Mouse (Mus musculus): ENCODE data around the gene Il20rb. TPM values are rescaled to one million over a fixed set of nuclear protein-coding genes. Genes with fewer than 3 reads are reported as not detected.

Gene Il20rb
- total RNA-seq (2012; rRNA removed) (0.50 and 0.65 TPM in 2 replicates), polyA plus RNA-seq (2012; ENCODE audit: insufficient read depth in 1 of 2, insufficient read length in 2 of 2, low read depth in 1 of 2, low replicate concordance in 2 of 2, missing spikeins in 1 of 2) (1 to 10 TPM in 1 of 2 experiments, not detected in 1; 1.9 TPM)

DNA sequence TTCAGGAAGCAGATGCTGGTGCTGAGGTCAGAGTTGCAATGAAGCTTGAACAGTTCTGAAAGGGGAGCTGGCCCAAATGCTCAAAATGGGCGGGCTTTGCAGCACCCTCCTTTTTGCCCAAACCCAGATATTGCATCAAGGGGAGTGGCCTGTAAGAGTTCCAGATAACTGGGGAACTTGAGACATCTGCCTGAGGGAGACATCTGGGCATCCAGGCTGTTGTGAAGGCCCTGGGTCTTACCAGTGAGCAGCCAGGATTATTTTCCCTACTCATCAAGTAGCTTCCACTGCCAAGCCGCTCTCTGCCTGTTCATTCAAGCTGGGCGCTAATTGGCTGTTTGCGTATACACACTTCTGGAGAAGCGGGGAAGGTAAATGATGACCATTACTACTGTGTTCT lies at the start of gene Il20rb:
TSS of gene Il20rb (minus strand) at position 358 of the 400 bp plus-strand sequence.
- no peaks in the 10 kb centered on the region for H3K36me3 ChIP-seq (ENCODE audit: control insufficient read depth in 1 of 2, insufficient read depth in 2 of 2, low read length in 2 of 2)
- no peak within 1 kb of the TSS for H3K27ac ChIP-seq (ENCODE audit: control insufficient read depth, low read depth, low read length)
- no peaks in the 10 kb centered on the region for H3K27me3 ChIP-seq (ENCODE audit: control insufficient read depth in 1 of 2, insufficient read depth in 2 of 2, low read length in 2 of 2)
- no peak within 1 kb of the TSS for H3K4me3 ChIP-seq (ENCODE audit: control insufficient read depth in 1 of 2, insufficient read depth in 1 of 2, low read depth in 2 of 2, low read length in 2 of 2)
- no peaks in the 10 kb centered on the region for H3K9me3 ChIP-seq (replicated peaks; ENCODE audit: insufficient read depth, low read length)
- TF ChIP-seq GATA1 (IDR thresholded peaks at IDR 0.05; ENCODE audit: low read depth, low read length) = no peak
- TF ChIP-seq ZKSCAN1 (IDR thresholded peaks at IDR 0.05; ENCODE audit: low read depth, low read length) = no peak
- TF ChIP-seq MAZ (IDR thresholded peaks at IDR 0.05; ENCODE audit: low read depth, low read length) = no peak
- TF ChIP-seq POLR2AphosphoS2 (IDR thresholded peaks at IDR 0.05; ENCODE audit: low read length) = no peak
- TF ChIP-seq MYB (IDR thresholded peaks at IDR 0.05; ENCODE audit: low read depth, low read length) = no peak
- no peak for TF ChIP-seq E2F4 (IDR thresholded peaks at IDR 0.05; ENCODE audit: borderline replicate concordance, low read depth, low read length)
- no peak for TF ChIP-seq MXI1 (IDR thresholded peaks at IDR 0.05; ENCODE audit: low read depth, low read length)
- TF ChIP-seq SIN3A (IDR thresholded peaks at IDR 0.05; ENCODE audit: low read length) = no peak
- TF ChIP-seq TCF12 (IDR thresholded peaks at IDR 0.05; ENCODE audit: low read depth, low read length) = no peak
- TF ChIP-seq KAT2A (conservative IDR thresholded peaks at IDR 0.05; ENCODE audit: low read depth, low read length) = no peak
- TF ChIP-seq ZC3H11A (IDR thresholded peaks at IDR 0.05; ENCODE audit: low read depth, low read length) = no peak
- H3K9ac ChIP-seq (ENCODE audit: control insufficient read depth, low read depth, low read length, poor library complexity, severe bottlenecking) = no peak within 1 kb of the TSS
- DNase-seq (ENCODE audit: low read depth, low spot score) = peak; percentile 9
- no peaks in the 10 kb centered on the region for H3K79me2 ChIP-seq (ENCODE audit: control insufficient read depth, insufficient read depth, low read length, poor library complexity)
- no peaks in the 10 kb centered on the region for H3K4me1 ChIP-seq (ENCODE audit: control insufficient read depth in 1 of 2, insufficient read depth in 2 of 2, low read length in 2 of 2)

DNA sequence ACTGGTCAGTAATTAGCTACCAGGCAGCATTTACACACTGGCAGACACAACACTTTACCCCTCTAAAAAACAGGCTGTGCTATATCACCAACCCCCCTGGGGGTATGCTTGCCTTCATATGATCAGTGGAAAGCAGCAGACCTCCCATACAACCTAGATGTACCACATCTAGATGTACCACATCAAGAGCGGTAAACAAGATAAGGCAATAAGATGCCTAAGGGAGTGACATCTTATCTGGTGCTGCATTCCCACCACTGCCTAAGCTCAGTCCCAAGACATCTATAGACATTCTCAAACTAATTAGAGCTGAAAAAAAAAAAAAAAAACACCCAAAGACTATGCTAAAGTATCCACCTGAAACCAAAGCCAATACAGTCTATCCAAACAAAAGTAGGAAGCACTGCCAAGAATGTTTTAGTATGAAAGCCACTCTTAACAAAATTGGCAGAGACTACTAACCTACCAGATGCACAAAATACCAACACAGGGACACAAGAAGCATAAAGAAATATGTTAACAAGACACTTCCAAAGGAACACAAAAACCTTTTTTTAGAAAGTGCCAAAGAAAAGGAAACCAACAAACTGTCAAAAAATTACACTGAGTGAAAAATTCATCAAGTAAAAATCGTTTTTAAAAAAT lies 49.2 kb upstream of the Il20rb start:
- Histone ChIP-seq H3K9me3 (replicated peaks; ENCODE audit: insufficient read depth, low read length) (no peaks in the 10 kb centered on the region), H3K27me3 (ENCODE audit: control insufficient read depth in 1 of 2, insufficient read depth in 2 of 2, low read length in 2 of 2) (no peaks in the 10 kb centered on the region), H3K4me1 (ENCODE audit: control insufficient read depth in 1 of 2, insufficient read depth in 2 of 2, low read length in 2 of 2) (peaks cover 16 to 23% of the 10 kb centered on the region in 2 experiments), H3K36me3 (ENCODE audit: control insufficient read depth in 1 of 2, insufficient read depth in 2 of 2, low read length in 2 of 2) (peaks cover 0 to 27% of the 10 kb centered on the region in 2 experiments; a peak in 2 of 4 replicates), H3K27ac (ENCODE audit: control insufficient read depth, low read depth, low read length) (no peak overlapping the region), H3K9ac (ENCODE audit: control insufficient read depth, low read depth, low read length, poor library complexity, severe bottlenecking) (no peak overlapping the region), H3K79me2 (ENCODE audit: control insufficient read depth, insufficient read depth, low read length, poor library complexity) (peaks cover 53% of the 10 kb centered on the region), H3K4me3 (ENCODE audit: control insufficient read depth in 1 of 2, insufficient read depth in 1 of 2, low read depth in 2 of 2, low read length in 2 of 2) (no peak overlapping the region)
- DNase-seq (ENCODE audit: low read depth, low spot score) = no peak
- TF ChIP-seq EP300 (IDR thresholded peaks at IDR 0.05; ENCODE audit: low read depth in 1 of 2, low read length in 2 of 2) (no peak), ZNF384 (IDR thresholded peaks at IDR 0.05; ENCODE audit: low read depth, low read length) (peak; percentile 18; the same call in 1 of the 2 replicates), GATA1 (IDR thresholded peaks at IDR 0.05; ENCODE audit: low read depth, low read length) (0 out of 2 replicates have a peak, but pooled peaks have one; percentile 11), RAD21 (IDR thresholded peaks at IDR 0.05; ENCODE audit: low read depth, low read length) (no peak), USF2 (IDR thresholded peaks at IDR 0.05; ENCODE audit: borderline replicate concordance in 1 of 2, insufficient read depth in 1 of 2, low read depth in 1 of 2, low read length in 2 of 2) (no peak)

All from MEL (cell line).